Mouse (Mus musculus): ENCODE data around the gene Srp9. TPM values are rescaled to one million over a fixed set of nuclear protein-coding genes. Genes with fewer than 3 reads are reported as not detected.

Gene Srp9
- polyA plus RNA-seq, 1 experiment = 75.1 TPM

DNA sequence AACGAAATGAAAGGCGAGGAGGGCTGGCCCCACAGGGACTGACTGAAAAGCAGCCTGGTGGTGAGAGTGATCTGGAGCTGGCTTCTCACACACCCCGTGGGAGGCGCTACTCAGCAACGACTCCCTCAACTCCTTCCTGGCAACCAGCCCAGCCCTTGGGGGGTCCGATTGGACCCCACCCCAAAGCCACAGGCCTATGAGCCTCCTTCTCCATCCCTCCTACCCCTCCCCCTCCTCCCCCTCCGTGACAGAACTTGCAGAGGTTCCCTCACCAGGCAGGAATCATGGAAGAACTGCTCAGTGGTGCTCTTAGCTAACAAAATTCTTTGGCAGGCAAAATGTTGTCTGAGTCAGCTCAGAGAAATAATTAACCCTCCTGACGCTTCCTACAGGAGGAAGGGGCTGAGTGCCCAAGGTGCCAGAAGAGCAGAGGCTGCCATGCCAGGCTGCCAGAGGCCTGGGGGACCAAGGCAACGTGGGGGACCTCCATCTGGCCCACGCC lies 29.2 kb upstream of the Srp9 start:
- Histone ChIP-seq H3K36me3 (ENCODE audit: control insufficient read depth, insufficient read depth) (no peaks in the 10 kb centered on the region), H3K4me2 (ENCODE audit: low read depth) (peak overlapping the region; percentile 44), H3ac (ENCODE audit: control insufficient read depth, insufficient read length) (no peak overlapping the region), H3K79me2 (ENCODE audit: control insufficient read depth, insufficient read depth) (no peaks in the 10 kb centered on the region), H3K4me3 (no peak overlapping the region), H3K27me3 (ENCODE audit: control insufficient read depth, insufficient read depth, insufficient read length) (no peaks in the 10 kb centered on the region)
- TF ChIP-seq POLR2AphosphoS2 (IDR thresholded peaks at IDR 0.05; ENCODE audit: insufficient read length, low read depth) = no peak
- TF ChIP-seq TCF12 (IDR thresholded peaks at IDR 0.05; ENCODE audit: insufficient read depth, poor library complexity, severe bottlenecking) = no peak
- TF ChIP-seq TCF3 (IDR thresholded peaks at IDR 0.05; ENCODE audit: insufficient read length, low read depth) = no peak
- TF ChIP-seq REST (IDR thresholded peaks at IDR 0.05; ENCODE audit: insufficient read depth, insufficient read length) = no peak
- no peak for TF ChIP-seq MYOD1 (IDR thresholded peaks at IDR 0.05; ENCODE audit: control insufficient read depth in 1 of 3, insufficient read length in 2 of 3, low read depth in 2 of 3)
- TF ChIP-seq USF1 (IDR thresholded peaks at IDR 0.05; ENCODE audit: low read depth) = no peak
- TF ChIP-seq CEBPB (IDR thresholded peaks at IDR 0.05; ENCODE audit: insufficient read depth, poor library complexity, severe bottlenecking) = no peak
- TF ChIP-seq MYOG (IDR thresholded peaks at IDR 0.05; ENCODE audit: control insufficient read depth in 1 of 3, insufficient read depth in 1 of 3, insufficient read length in 2 of 3, low read depth in 2 of 3) = no peak
- no peak for TF ChIP-seq MAX (IDR thresholded peaks at IDR 0.05; ENCODE audit: low read depth)
- TF ChIP-seq POLR2A (IDR thresholded peaks at IDR 0.05; ENCODE audit: insufficient read length, low read depth) = no peak
- no peak for TF ChIP-seq SRF (IDR thresholded peaks at IDR 0.05; ENCODE audit: control insufficient read depth, insufficient read length, low read depth)
- no peak for TF ChIP-seq E2F4 (IDR thresholded peaks at IDR 0.05; ENCODE audit: insufficient read depth)

DNA sequence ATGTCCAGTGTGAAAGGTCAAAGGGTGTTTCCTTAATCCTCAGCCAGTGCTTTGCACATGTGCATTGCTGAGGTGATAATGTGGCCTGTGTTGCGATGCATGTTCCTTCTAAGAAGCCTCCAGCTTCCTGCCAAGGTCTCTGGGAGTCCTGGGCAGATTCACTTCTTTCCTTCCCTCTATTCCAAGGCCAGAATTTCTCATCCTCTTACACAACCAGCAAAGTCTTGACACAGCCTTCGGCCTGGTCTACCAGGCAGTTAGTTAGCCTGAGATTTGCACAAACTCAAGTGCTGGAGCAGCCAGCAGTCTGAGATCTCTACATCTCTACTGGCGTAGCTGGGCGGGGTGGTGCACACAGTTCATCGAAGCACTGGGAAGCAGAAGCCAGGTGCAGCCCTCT lies 27.8 kb upstream of the Srp9 start:
- H3K27me3 ChIP-seq (ENCODE audit: control insufficient read depth, insufficient read depth, insufficient read length) = no peaks in the 10 kb centered on the region
- TF ChIP-seq SRF (IDR thresholded peaks at IDR 0.05; ENCODE audit: control insufficient read depth, insufficient read length, low read depth) (no peak), MYOD1 (IDR thresholded peaks at IDR 0.05; ENCODE audit: control insufficient read depth in 1 of 3, insufficient read length in 2 of 3, low read depth in 2 of 3) (peak in 1 of 3 experiments; percentile 20)
- H3ac ChIP-seq (ENCODE audit: control insufficient read depth, insufficient read length) = no peak overlapping the region
- no peak overlapping the region for H3K4me3 ChIP-seq
- H3K36me3 ChIP-seq (ENCODE audit: control insufficient read depth, insufficient read depth) = no peaks in the 10 kb centered on the region
- no peak overlapping the region for H3K4me2 ChIP-seq (ENCODE audit: low read depth)
- no peaks in the 10 kb centered on the region for H3K79me2 ChIP-seq (ENCODE audit: control insufficient read depth, insufficient read depth)

DNA sequence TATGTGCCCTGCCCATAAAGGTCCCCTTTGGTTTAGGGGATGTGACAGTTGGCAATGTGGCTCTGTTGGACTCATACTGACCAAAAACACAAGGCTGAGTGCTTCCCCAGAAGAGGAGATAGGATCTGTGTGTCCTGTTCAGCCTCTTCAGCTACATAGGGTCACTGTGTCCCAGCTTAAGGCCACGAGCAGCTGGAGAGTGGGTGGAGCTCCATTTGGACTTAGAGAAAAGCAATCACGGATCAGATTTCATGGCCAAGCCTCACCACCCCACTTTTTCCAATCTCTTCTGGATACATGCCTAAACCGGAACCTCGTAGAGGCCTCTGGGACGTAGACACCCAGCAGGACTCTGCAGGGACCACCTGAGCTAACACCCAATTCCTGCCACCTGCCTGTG lies 25.5 kb upstream of the Srp9 start:
- no peak overlapping the region for H3ac ChIP-seq (ENCODE audit: control insufficient read depth, insufficient read length)
- no peak overlapping the region for H3K4me3 ChIP-seq
- H3K4me2 ChIP-seq (ENCODE audit: low read depth) = peak overlapping the region; percentile 31
- H3K79me2 ChIP-seq (ENCODE audit: control insufficient read depth, insufficient read depth) = no peaks in the 10 kb centered on the region
- no peak for TF ChIP-seq E2F4 (IDR thresholded peaks at IDR 0.05; ENCODE audit: insufficient read depth)
- TF ChIP-seq REST (IDR thresholded peaks at IDR 0.05; ENCODE audit: insufficient read depth, insufficient read length) = no peak
- TF ChIP-seq TCF12 (IDR thresholded peaks at IDR 0.05; ENCODE audit: insufficient read depth, poor library complexity, severe bottlenecking) = peak; percentile 75
- TF ChIP-seq USF1 (IDR thresholded peaks at IDR 0.05; ENCODE audit: low read depth) = no peak
- TF ChIP-seq CEBPB (IDR thresholded peaks at IDR 0.05; ENCODE audit: insufficient read depth, poor library complexity, severe bottlenecking) = no peak
- TF ChIP-seq MYOG (IDR thresholded peaks at IDR 0.05; ENCODE audit: control insufficient read depth in 1 of 3, insufficient read depth in 1 of 3, insufficient read length in 2 of 3, low read depth in 2 of 3) = peak in 2 of 3 experiments; percentile 82 to 92
- TF ChIP-seq POLR2A (IDR thresholded peaks at IDR 0.05; ENCODE audit: insufficient read length, low read depth) = no peak
- no peak for TF ChIP-seq SRF (IDR thresholded peaks at IDR 0.05; ENCODE audit: control insufficient read depth, insufficient read length, low read depth)
- peak; percentile 71 to 90 (median 87) for TF ChIP-seq MYOD1 (IDR thresholded peaks at IDR 0.05; ENCODE audit: control insufficient read depth in 1 of 3, insufficient read length in 2 of 3, low read depth in 2 of 3)
- no peaks in the 10 kb centered on the region for H3K27me3 ChIP-seq (ENCODE audit: control insufficient read depth, insufficient read depth, insufficient read length)
- H3K36me3 ChIP-seq (ENCODE audit: control insufficient read depth, insufficient read depth) = no peaks in the 10 kb centered on the region

DNA sequence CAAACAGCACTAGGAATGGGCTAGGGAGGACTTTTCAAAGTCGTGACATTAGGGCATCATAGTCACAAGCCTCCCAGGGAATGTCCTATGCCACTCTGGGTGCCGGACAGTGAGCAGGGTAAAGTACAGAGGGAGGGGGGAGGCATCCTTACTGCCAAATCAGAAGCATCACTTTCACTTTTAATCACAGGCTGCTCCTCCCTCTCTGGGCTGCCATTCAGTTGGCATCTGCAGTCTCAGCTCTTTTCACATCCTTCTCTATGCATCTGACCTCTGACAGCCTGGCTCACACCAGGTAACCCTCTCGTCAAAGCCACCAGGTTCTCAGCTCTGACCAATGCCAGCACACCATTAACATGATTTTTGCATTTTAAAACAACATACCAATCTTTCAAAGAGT lies 24.1 kb upstream of the Srp9 start:
- Histone ChIP-seq H3K36me3 (ENCODE audit: control insufficient read depth, insufficient read depth) (no peaks in the 10 kb centered on the region), H3ac (ENCODE audit: control insufficient read depth, insufficient read length) (no peak overlapping the region), H3K79me2 (ENCODE audit: control insufficient read depth, insufficient read depth) (no peaks in the 10 kb centered on the region), H3K4me3 (no peak overlapping the region), H3K27me3 (ENCODE audit: control insufficient read depth, insufficient read depth, insufficient read length) (no peaks in the 10 kb centered on the region), H3K4me2 (ENCODE audit: low read depth) (no peak overlapping the region)
- TF ChIP-seq MAX (IDR thresholded peaks at IDR 0.05; ENCODE audit: low read depth) (no peak), TCF3 (IDR thresholded peaks at IDR 0.05; ENCODE audit: insufficient read length, low read depth) (no peak), CEBPB (IDR thresholded peaks at IDR 0.05; ENCODE audit: insufficient read depth, poor library complexity, severe bottlenecking) (no peak), USF1 (IDR thresholded peaks at IDR 0.05; ENCODE audit: low read depth) (no peak), POLR2AphosphoS2 (IDR thresholded peaks at IDR 0.05; ENCODE audit: insufficient read length, low read depth) (no peak), MYOD1 (IDR thresholded peaks at IDR 0.05; ENCODE audit: control insufficient read depth in 1 of 3, insufficient read length in 2 of 3, low read depth in 2 of 3) (no peak), E2F4 (IDR thresholded peaks at IDR 0.05; ENCODE audit: insufficient read depth) (no peak), MYOG (IDR thresholded peaks at IDR 0.05; ENCODE audit: control insufficient read depth in 1 of 3, insufficient read depth in 1 of 3, insufficient read length in 2 of 3, low read depth in 2 of 3) (no peak), REST (IDR thresholded peaks at IDR 0.05; ENCODE audit: insufficient read depth, insufficient read length) (no peak), SRF (IDR thresholded peaks at IDR 0.05; ENCODE audit: control insufficient read depth, insufficient read length, low read depth) (no peak), TCF12 (IDR thresholded peaks at IDR 0.05; ENCODE audit: insufficient read depth, poor library complexity, severe bottlenecking) (no peak), POLR2A (IDR thresholded peaks at IDR 0.05; ENCODE audit: insufficient read length, low read depth) (no peak)

DNA sequence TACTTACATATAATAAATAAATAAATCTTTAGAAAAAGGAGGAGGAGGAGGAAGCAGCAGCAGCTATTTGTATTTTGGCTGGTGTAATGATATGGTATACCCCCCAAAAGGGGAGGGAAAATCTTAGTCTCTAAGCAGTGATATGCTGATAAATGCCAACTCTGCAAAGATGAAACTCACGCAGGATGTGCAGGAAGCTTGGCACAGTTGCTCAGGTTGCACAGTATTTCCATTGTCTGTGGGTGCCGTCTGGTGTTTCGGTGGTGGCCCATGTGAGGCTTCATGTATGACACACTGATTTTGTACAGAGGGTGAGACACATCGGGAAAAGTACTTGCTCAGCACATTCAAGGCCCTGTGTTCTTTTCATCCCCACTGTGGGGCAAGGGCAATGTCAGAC lies 23.1 kb upstream of the Srp9 start:
- no peak overlapping the region for H3ac ChIP-seq (ENCODE audit: control insufficient read depth, insufficient read length)
- H3K4me2 ChIP-seq (ENCODE audit: low read depth) = no peak overlapping the region
- H3K79me2 ChIP-seq (ENCODE audit: control insufficient read depth, insufficient read depth) = no peaks in the 10 kb centered on the region
- no peaks in the 10 kb centered on the region for H3K27me3 ChIP-seq (ENCODE audit: control insufficient read depth, insufficient read depth, insufficient read length)
- TF ChIP-seq TCF3 (IDR thresholded peaks at IDR 0.05; ENCODE audit: insufficient read length, low read depth) = no peak
- TF ChIP-seq POLR2AphosphoS2 (IDR thresholded peaks at IDR 0.05; ENCODE audit: insufficient read length, low read depth) = no peak
- no peak for TF ChIP-seq TCF12 (IDR thresholded peaks at IDR 0.05; ENCODE audit: insufficient read depth, poor library complexity, severe bottlenecking)
- H3K4me3 ChIP-seq = no peak overlapping the region
- no peaks in the 10 kb centered on the region for H3K36me3 ChIP-seq (ENCODE audit: control insufficient read depth, insufficient read depth)
